Mouse (Mus musculus) liver (tissue): ENCODE measurements at regions not wholly inside any gene's neighbourhood (a gene's known extent, or its start where the extent isn't known, plus 50 kb on each side); places are given as distances from the start of the nearest gene placed in this dataset.

Experiments used
- DNase-seq: peaks from one replicate; pipeline ENCODE4 v3.0.0-alpha.2; 2020; ENCODE audit warnings: mixed read lengths

GRCm38 (mm10) chr4:142856626-142857025, 356.2 kb downstream of the Prdm2 start:
- peak; percentile 16 for DNase-seq

- DNase-seq, result no peak
Observed at GRCm38 (mm10) chr4:142855635-142856034, 357.2 kb downstream of the Prdm2 start.

GRCm38 (mm10) chr4:142853924-142854323, 358.9 kb downstream of the Prdm2 start:
- DNase-seq, result no peak

- no peak for DNase-seq
Observed at GRCm38 (mm10) chr4:142845066-142845696, 367.6 kb downstream of the Prdm2 start.

GRCm38 (mm10) chr4:142839540-142839939, 373.3 kb downstream of the Prdm2 start:
- peak; percentile 21 for DNase-seq

- DNase-seq, result no peak
Observed at GRCm38 (mm10) chr4:142838363-142838964, 374.3 kb downstream of the Prdm2 start.

GRCm38 (mm10) chr4:142837636-142838035, 375.2 kb downstream of the Prdm2 start:
- no peak for DNase-seq

- DNase-seq, result no peak
Observed at GRCm38 (mm10) chr4:142829711-142830110, 383.1 kb downstream of the Prdm2 start.

GRCm38 (mm10) chr4:142828969-142829368, 383.8 kb downstream of the Prdm2 start:
- no peak for DNase-seq

GRCm38 (mm10) chr4:142826250-142826893, 386.4 kb downstream of the Prdm2 start:
- no peak for DNase-seq

GRCm38 (mm10) chr4:142825786-142826185, 387.0 kb downstream of the Prdm2 start:
- no peak for DNase-seq

GRCm38 (mm10) chr4:142818440-142818839, 394.4 kb downstream of the Prdm2 start:
- DNase-seq, result no peak

GRCm38 (mm10) chr4:142816986-142817385, 395.8 kb downstream of the Prdm2 start:
- DNase-seq, result no peak

GRCm38 (mm10) chr4:142803819-142804218, 409.0 kb downstream of the Prdm2 start:
- no peak for DNase-seq

GRCm38 (mm10) chr4:142799291-142799690, 413.5 kb downstream of the Prdm2 start:
- no peak for DNase-seq

- no peak for DNase-seq
Observed at GRCm38 (mm10) chr4:142798834-142799233, 414.0 kb downstream of the Prdm2 start.

GRCm38 (mm10) chr4:142792606-142792970, 420.2 kb downstream of the Prdm2 start:
- no peak for DNase-seq

GRCm38 (mm10) chr4:142791823-142792605, 420.8 kb downstream of the Prdm2 start:
- DNase-seq, result no peak

- no peak for DNase-seq
Observed at GRCm38 (mm10) chr4:142789048-142789447, 423.7 kb downstream of the Prdm2 start.

GRCm38 (mm10) chr4:142785386-142785785, 427.4 kb downstream of the Prdm2 start:
- no peak for DNase-seq

GRCm38 (mm10) chr4:142776711-142777411, 435.9 kb downstream of the Prdm2 start:
- DNase-seq, result no peak

GRCm38 (mm10) chr4:142775023-142775422, 437.8 kb downstream of the Prdm2 start:
- DNase-seq, result no peak

- no peak for DNase-seq
Observed at GRCm38 (mm10) chr4:142773651-142774151, 439.1 kb downstream of the Prdm2 start.
